Mouse (Mus musculus) stomach, embryonic 16.5 days (tissue): Measurements from ENCODE around the gene Ankrd27. TPM values are rescaled to one million over a fixed set of nuclear protein-coding genes. Genes with fewer than 3 reads are reported as not detected.

Experiments used
- polyA plus RNA-seq: library from polyadenylated mRNA; unstranded; fragments of >200 nt; fragmentation: Nextera tagmentation; extraction: Ambion mirVana; gene quantifications from 2 replicates; pipeline ENCODE4 v1.2.1, GENCODE M21; 2015

Gene Ankrd27
- polyA plus RNA-seq, 1 experiment from 2014 or later: 38.0 TPM

Other genes with a start within 250 kb of the Ankrd27 start
- gene Faap24, start 189.4 kb upstream of the Ankrd27 start, polyA plus RNA-seq: 14.7 and 15.9 TPM in 2 replicates
- gene Cep89, start 189.2 kb upstream of the Ankrd27 start, polyA plus RNA-seq: 41.1 and 41.8 TPM in 2 replicates
- 9.5 and 14.8 TPM in 2 replicates for gene Slc7a9, start 137.4 kb upstream of the Ankrd27 start, polyA plus RNA-seq
- gene Tdrd12, start 48.5 kb upstream of the Ankrd27 start, polyA plus RNA-seq: 0.35 and 0.37 TPM in 2 replicates
- gene Nudt19, start 29.9 kb upstream of the Ankrd27 start, polyA plus RNA-seq: 66.4 and 66.8 TPM in 2 replicates
- 0.08 and 0.24 TPM in 2 replicates for gene Rgs9bp, start 662 bp upstream of the Ankrd27 start, polyA plus RNA-seq
- gene Pdcd5, start 61.3 kb downstream of the Ankrd27 start, polyA plus RNA-seq: 192 and 216 TPM in 2 replicates
- gene Dpy19l3, start 168.2 kb downstream of the Ankrd27 start, polyA plus RNA-seq: 18.0 and 21.1 TPM in 2 replicates
- 12.5 and 13.3 TPM in 2 replicates for gene Zfp507, start 216.8 kb downstream of the Ankrd27 start, polyA plus RNA-seq